Mouse (Mus musculus): ENCODE measurements around the gene Dicer1. TPM values are rescaled to one million over a fixed set of nuclear protein-coding genes. Genes with fewer than 3 reads are reported as not detected.

Dicer1 gene
- polyA plus RNA-seq, 2 experiments = 19.9 to 28.7 TPM

DNA sequence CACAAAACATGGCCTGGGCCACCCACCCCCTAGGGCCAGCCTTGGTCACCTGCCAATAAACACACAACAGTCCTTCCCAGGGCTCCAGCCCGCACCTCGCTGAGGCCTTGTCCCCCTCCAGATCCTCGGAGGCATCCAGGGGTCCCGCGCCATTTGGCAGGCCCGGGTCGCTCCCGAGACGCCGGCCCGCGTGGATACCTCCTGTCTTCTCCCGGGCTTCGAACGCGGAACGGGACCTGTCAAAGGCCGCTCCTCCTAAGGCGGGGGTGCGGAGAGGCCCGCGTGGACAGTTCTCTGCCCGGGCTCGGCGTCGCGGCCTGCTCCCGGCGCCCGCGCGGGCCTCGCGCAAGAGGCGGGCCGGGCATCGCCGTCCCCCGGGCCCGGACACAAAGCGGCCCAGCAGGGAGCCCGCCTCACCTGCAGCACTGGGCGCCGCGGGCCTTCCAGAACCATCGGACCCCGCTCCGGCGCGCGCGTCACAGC is 380 bp downstream of the Dicer1 start:
- H3K36me3 ChIP-seq (ENCODE audit: control insufficient read depth, insufficient read depth, low read length) = no peaks in the 10 kb centered on the region; the same call in 1 of the 2 replicates
- ATAC-seq (ENCODE audit: low FRiP score, low read depth) (peak; percentile 32), DNase-seq (ENCODE audit: low spot score) (no peak)
- peak overlapping the region; percentile 89 for H3K27ac ChIP-seq (replicated peaks; ENCODE audit: low read depth, low read length)
- H3K9ac ChIP-seq (ENCODE audit: low read depth, low read length, severe bottlenecking) = peak overlapping the region; percentile 97
- H3K9me3 ChIP-seq (ENCODE audit: control insufficient read depth, low read length) = no peaks in the 10 kb centered on the region
- H3K27me3 ChIP-seq (ENCODE audit: control insufficient read depth, insufficient read depth, low read length) = no peaks in the 10 kb centered on the region
- whole genome bisulfite sequencing = 5% methylated on average over 24 of the region's 52 CpGs
- peaks cover 16% of the 10 kb centered on the region for H3K4me1 ChIP-seq (ENCODE audit: control insufficient read depth, insufficient read depth, low read length)
- TF ChIP-seq POLR2A (IDR thresholded peaks at IDR 0.05; ENCODE audit: borderline replicate concordance, extremely low read depth, insufficient read depth, insufficient read length) = no peak
- H3K4me2 ChIP-seq (replicated peaks; ENCODE audit: low read depth, low read length, severe bottlenecking) = peak overlapping the region; percentile 91
- H3K4me3 ChIP-seq (replicated peaks; ENCODE audit: low read length) = peak overlapping the region; percentile 80

DNA sequence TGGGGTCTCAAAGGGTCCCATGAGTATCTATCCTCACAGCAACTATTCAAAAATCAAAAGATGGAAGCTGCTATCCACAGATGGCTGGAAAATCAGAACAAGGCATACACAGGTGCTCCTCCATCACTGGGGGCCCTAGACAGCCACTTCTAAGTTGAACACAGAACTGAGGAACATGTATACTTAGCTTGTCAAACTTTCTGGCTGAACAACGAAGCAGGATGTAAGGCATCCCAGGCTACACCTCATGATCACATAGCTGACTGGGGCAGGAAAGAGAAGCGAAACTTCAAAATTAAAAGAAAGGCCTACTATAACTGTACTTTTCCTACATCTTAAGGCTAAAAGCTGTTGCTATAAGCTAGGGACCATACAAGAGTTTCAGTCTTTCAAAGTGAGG is 2.8 kb downstream of the Dicer1 start:
- H3K27me3 ChIP-seq (ENCODE audit: control insufficient read depth, insufficient read depth, low read length) = no peaks in the 10 kb centered on the region
- no peak overlapping the region for H3K4me2 ChIP-seq (replicated peaks; ENCODE audit: low read depth, low read length, severe bottlenecking)
- TF ChIP-seq POLR2A (IDR thresholded peaks at IDR 0.05; ENCODE audit: borderline replicate concordance, extremely low read depth, insufficient read depth, insufficient read length) = no peak
- WGBS = 86% methylated on average over 2 of the region's 2 CpGs
- H3K9ac ChIP-seq (ENCODE audit: low read depth, low read length, severe bottlenecking) = no peak overlapping the region
- ATAC-seq (ENCODE audit: low FRiP score, low read depth) = no peak
- peaks cover 16% of the 10 kb centered on the region for H3K4me1 ChIP-seq (ENCODE audit: control insufficient read depth, insufficient read depth, low read length)
- H3K36me3 ChIP-seq (ENCODE audit: control insufficient read depth, insufficient read depth, low read length) = peaks cover 3% of the 10 kb centered on the region; the same call in 1 of the 2 replicates
- H3K9me3 ChIP-seq (ENCODE audit: control insufficient read depth, low read length) = no peaks in the 10 kb centered on the region
- no peak overlapping the region for H3K4me3 ChIP-seq (replicated peaks; ENCODE audit: low read length)
- no peak overlapping the region for H3K27ac ChIP-seq (replicated peaks; ENCODE audit: low read depth, low read length)
- no peak for DNase-seq (ENCODE audit: low spot score)

DNA sequence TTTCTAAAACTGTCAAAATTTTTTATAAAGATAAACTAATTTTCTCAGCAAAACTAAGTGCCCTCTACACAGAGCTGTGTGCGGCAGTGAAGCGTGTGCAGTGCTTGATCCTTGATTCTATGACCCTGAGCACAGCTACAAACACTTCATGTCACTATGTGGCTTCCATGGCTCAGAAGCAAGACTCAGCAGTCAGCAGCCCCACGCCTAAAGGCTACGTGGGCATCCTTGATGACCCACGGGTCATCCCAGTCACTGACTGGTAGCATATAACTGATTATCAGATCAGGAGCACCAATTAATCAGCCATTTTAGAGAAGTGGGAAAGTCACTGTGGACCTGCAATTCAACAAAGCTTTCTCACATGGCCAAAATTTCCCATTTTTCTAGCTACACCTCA is 4.5 kb downstream of the Dicer1 start:
- Histone ChIP-seq H3K27me3 (ENCODE audit: control insufficient read depth, insufficient read depth, low read length) (no peaks in the 10 kb centered on the region), H3K27ac (replicated peaks; ENCODE audit: low read depth, low read length) (no peak overlapping the region), H3K4me2 (replicated peaks; ENCODE audit: low read depth, low read length, severe bottlenecking) (no peak overlapping the region), H3K4me3 (replicated peaks; ENCODE audit: low read length) (no peak overlapping the region), H3K9me3 (ENCODE audit: control insufficient read depth, low read length) (no peaks in the 10 kb centered on the region), H3K9ac (ENCODE audit: low read depth, low read length, severe bottlenecking) (no peak overlapping the region), H3K4me1 (ENCODE audit: control insufficient read depth, insufficient read depth, low read length) (peaks cover 18% of the 10 kb centered on the region), H3K36me3 (ENCODE audit: control insufficient read depth, insufficient read depth, low read length) (peaks cover 3% of the 10 kb centered on the region; the same call in 1 of the 2 replicates)
- TF ChIP-seq POLR2A (IDR thresholded peaks at IDR 0.05; ENCODE audit: borderline replicate concordance, extremely low read depth, insufficient read depth, insufficient read length) = no peak
- DNase-seq (ENCODE audit: low spot score) = no peak
- 86% methylated on average over 5 of the region's 5 CpGs for WGBS
- ATAC-seq (ENCODE audit: low FRiP score, low read depth) = no peak

DNA sequence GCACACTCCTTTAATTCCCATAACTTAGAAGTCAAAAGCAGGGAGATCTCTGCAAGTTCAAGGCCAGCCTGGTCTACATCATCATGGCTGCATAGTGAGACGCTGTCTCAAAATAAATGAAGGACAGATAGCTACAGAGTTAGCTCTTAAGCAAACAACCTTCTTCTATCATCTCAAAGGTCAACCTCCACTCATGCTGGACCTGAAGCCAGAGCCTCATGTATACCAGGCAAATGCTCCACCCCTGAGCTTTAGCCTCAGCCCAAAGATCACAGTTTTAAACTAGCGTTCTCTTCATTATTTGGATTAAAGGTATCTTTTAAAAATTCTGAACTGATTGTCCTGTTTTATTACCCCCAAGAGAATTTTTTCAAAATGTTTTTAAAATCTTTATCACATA is 5.2 kb downstream of the Dicer1 start:
- H3K4me2 ChIP-seq (replicated peaks; ENCODE audit: low read depth, low read length, severe bottlenecking) = no peak overlapping the region
- WGBS = 94% methylated on average over 2 of the region's 2 CpGs
- peaks cover 23% of the 10 kb centered on the region for H3K4me1 ChIP-seq (ENCODE audit: control insufficient read depth, insufficient read depth, low read length)
- H3K27me3 ChIP-seq (ENCODE audit: control insufficient read depth, insufficient read depth, low read length) = no peaks in the 10 kb centered on the region
- no peak overlapping the region for H3K27ac ChIP-seq (replicated peaks; ENCODE audit: low read depth, low read length)
- H3K4me3 ChIP-seq (replicated peaks; ENCODE audit: low read length) = no peak overlapping the region
- H3K9ac ChIP-seq (ENCODE audit: low read depth, low read length, severe bottlenecking) = no peak overlapping the region
- TF ChIP-seq POLR2A (IDR thresholded peaks at IDR 0.05; ENCODE audit: borderline replicate concordance, extremely low read depth, insufficient read depth, insufficient read length) = no peak
- peaks cover 3% of the 10 kb centered on the region; the same call in 1 of the 2 replicates for H3K36me3 ChIP-seq (ENCODE audit: control insufficient read depth, insufficient read depth, low read length)
- no peaks in the 10 kb centered on the region for H3K9me3 ChIP-seq (ENCODE audit: control insufficient read depth, low read length)
- ATAC-seq (ENCODE audit: low FRiP score, low read depth) = no peak
- no peak for DNase-seq (ENCODE audit: low spot score)

DNA sequence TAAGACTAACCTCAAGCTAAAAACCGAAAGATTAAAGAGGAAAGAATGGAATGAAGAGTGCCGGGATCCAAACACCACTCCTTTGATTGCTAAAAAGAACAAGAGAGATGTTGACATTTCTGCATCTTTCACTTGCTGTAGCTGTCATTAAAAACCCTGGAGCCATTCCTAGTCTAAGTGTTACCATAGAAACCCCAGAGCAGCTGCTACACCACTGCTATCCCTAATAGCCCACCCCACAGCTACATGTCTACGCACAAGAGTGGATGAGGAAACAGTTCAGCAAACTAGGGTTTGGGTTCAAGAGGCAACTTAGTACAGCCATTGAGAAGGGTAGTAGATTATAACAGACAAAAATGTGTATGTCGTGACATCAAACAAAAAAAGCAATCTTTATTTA is 8.1 kb downstream of the Dicer1 start:
- TF ChIP-seq POLR2A (IDR thresholded peaks at IDR 0.05; ENCODE audit: borderline replicate concordance, extremely low read depth, insufficient read depth, insufficient read length) = no peak
- 72% methylated on average over 4 of the region's 4 CpGs for WGBS
- 0 out of 2 replicates have a peak, but pooled peaks cover 3% of the 10 kb centered on the region for H3K36me3 ChIP-seq (ENCODE audit: control insufficient read depth, insufficient read depth, low read length)
- H3K4me1 ChIP-seq (ENCODE audit: control insufficient read depth, insufficient read depth, low read length) = peaks cover 23% of the 10 kb centered on the region
- H3K4me2 ChIP-seq (replicated peaks; ENCODE audit: low read depth, low read length, severe bottlenecking) = no peak overlapping the region
- DNase-seq (ENCODE audit: low spot score) (no peak), ATAC-seq (ENCODE audit: low FRiP score, low read depth) (no peak)
- no peak overlapping the region for H3K27ac ChIP-seq (replicated peaks; ENCODE audit: low read depth, low read length)
- no peaks in the 10 kb centered on the region for H3K9me3 ChIP-seq (ENCODE audit: control insufficient read depth, low read length)
- no peaks in the 10 kb centered on the region for H3K27me3 ChIP-seq (ENCODE audit: control insufficient read depth, insufficient read depth, low read length)
- no peak overlapping the region for H3K9ac ChIP-seq (ENCODE audit: low read depth, low read length, severe bottlenecking)
- no peak overlapping the region for H3K4me3 ChIP-seq (replicated peaks; ENCODE audit: low read length)

All from limb, embryonic 14.5 days (tissue).